Mouse (Mus musculus): Measurements from ENCODE around the gene Antxr1. TPM values are rescaled to one million over a fixed set of nuclear protein-coding genes. Genes with fewer than 3 reads are reported as not detected.

The Antxr1 gene
- 1 to 10 TPM; 6.5 to 7.6 TPM for total RNA-seq (2021)
- long read RNA-seq, experiment 1, partial matches to known transcripts, result 0 of 1 reads
- long read RNA-seq, experiment 1, other reads (novel, unspliced or antisense), result 1 of 1 reads
- long read RNA-seq, experiment 2, result 0 reads

- peak; percentile 49 to 71 for DNase-seq
These were observed at the start of gene Antxr1 for GRCm38 (mm10) chr6:87335091-87335934. TSS of gene Antxr1 (minus strand) at chr6:87335821.

GRCm38 (mm10) chr6:87384761-87385160 is 49.1 kb upstream of the Antxr1 start:
- no peak for DNase-seq

GRCm38 (mm10) chr6:87383926-87384691 is 48.5 kb upstream of the Antxr1 start:
- peak in 1 of 2 experiments; percentile 36 for DNase-seq

- no peak for DNase-seq
These were observed 37.4 kb upstream of the Antxr1 start, which contains the start of gene Gkn2 for GRCm38 (mm10) chr6:87373057-87373456. TSS of gene Gkn2 (plus strand) at chr6:87373357.

- no peak for DNase-seq
These were observed 33.6 kb upstream of the Antxr1 start for GRCm38 (mm10) chr6:87369223-87369622.

GRCm38 (mm10) chr6:87354441-87354840 is 18.8 kb upstream of the Antxr1 start:
- peak in 1 of 2 experiments; percentile 15 for DNase-seq

- DNase-seq, result no peak
These were observed 15.2 kb upstream of the Antxr1 start, which contains the start of gene Gkn1 for GRCm38 (mm10) chr6:87350829-87351228. TSS of gene Gkn1 (minus strand) at chr6:87350942.

- no peak for DNase-seq
These were observed 294 bp upstream of the Antxr1 start for GRCm38 (mm10) chr6:87335935-87336295.

GRCm38 (mm10) chr6:87334361-87335090 is 1.1 kb downstream of the Antxr1 start:
- peak; percentile 18 to 57 for DNase-seq

GRCm38 (mm10) chr6:87332380-87332779 is 3.2 kb downstream of the Antxr1 start:
- DNase-seq, result no peak

- DNase-seq, result no peak
These were observed 7.1 kb downstream of the Antxr1 start for GRCm38 (mm10) chr6:87328265-87329173.

- DNase-seq, result no peak
These were observed 8.7 kb downstream of the Antxr1 start for GRCm38 (mm10) chr6:87326932-87327331.

- peak; percentile 21 to 64 for DNase-seq
These were observed 12.2 kb downstream of the Antxr1 start for GRCm38 (mm10) chr6:87323381-87323780.

- no peak for DNase-seq
These were observed 17.0 kb downstream of the Antxr1 start for GRCm38 (mm10) chr6:87318651-87319050.

- peak; percentile 72 to 77 for DNase-seq
These were observed 18.7 kb downstream of the Antxr1 start for GRCm38 (mm10) chr6:87316966-87317365.

- DNase-seq, result no peak
These were observed 22.9 kb downstream of the Antxr1 start for GRCm38 (mm10) chr6:87312761-87313160.

GRCm38 (mm10) chr6:87304486-87304885 is 31.1 kb downstream of the Antxr1 start:
- DNase-seq, result peak in 1 of 2 experiments; percentile 18

GRCm38 (mm10) chr6:87302746-87303145 is 32.9 kb downstream of the Antxr1 start:
- DNase-seq, result no peak

- no peak for DNase-seq
These were observed 33.6 kb downstream of the Antxr1 start for GRCm38 (mm10) chr6:87301991-87302390.

- DNase-seq, result peak in 1 of 2 experiments; percentile 16
These were observed 40.7 kb downstream of the Antxr1 start for GRCm38 (mm10) chr6:87294904-87295303.
